Mouse (Mus musculus) liver, embryonic 14.5 days (tissue): ENCODE measurements at regions not wholly inside any gene's neighbourhood (a gene's known extent, or its start where the extent isn't known, plus 50 kb on each side); places are given as distances from the start of the nearest gene placed in this dataset.

Experiments
- CTCF ChIP-seq: IDR thresholded peaks from 2 replicates; pipeline ENCODE4 v1.5.1; 2016; ENCODE audit warnings: antibody characterized with exemption, low read depth, control low read depth
- EP300 ChIP-seq: IDR thresholded peaks from 2 replicates; pipeline ENCODE4 v1.6.1; 2016; ENCODE audit warnings: antibody characterized with exemption, low read depth

GRCm38 (mm10) chr2:50520169-50520568 is 223.6 kb upstream of the Mmadhc start:
- TF ChIP-seq EP300 (no peak), CTCF (no peak)
